9 mouse cellular contexts compared by ENCODE assay signal in genomic region chr11:94870341-94870740, GRCm38 (mm10).
DNase-seq lines count a peak whose midpoint lies in the region; ATAC-seq and TF ChIP-seq lines count a peak whose summit lies in the region.
"Had no signal": no experiment of that assay in that cellular context is flagged by ENCODE, and none has a peak within 500 bp of the region (broad histone marks: within the 10 kb centered on the region; RNA-seq: fewer than 3 reads in every experiment).

No protein-coding gene starts in this region.

- H3K9me3 ChIP-seq in heart, embryonic 11.5 days (replicated peaks; ENCODE audit: control insufficient read depth, low read length), result no peaks in the 10 kb centered on the region
- H3K9me3 ChIP-seq in stomach, postnatal 0 days (ENCODE audit: control insufficient read depth, low read length), result no peaks in the 10 kb centered on the region

- no peak for ATAC-seq in heart, embryonic 11.5 days (replicated peaks; ENCODE audit: insufficient number of reproducible peaks, low FRiP score, low TSS enrichment)
- peak; percentile 86 for ATAC-seq in common myeloid progenitor, adult 5-6 weeks (replicated peaks; ENCODE audit: low read depth, poor library complexity, severe bottlenecking)
- 0 out of 2 replicates have a peak, but pooled peaks have one; percentile 18 for ATAC-seq in stomach, postnatal 0 days (ENCODE audit: low FRiP score, low TSS enrichment)

- H3K4me3 ChIP-seq in heart, embryonic 11.5 days (ENCODE audit: low read depth, low read length), result no peak overlapping the region
- H3K4me3 ChIP-seq in stomach, postnatal 0 days (ENCODE audit: low read depth, low read length), result no peak overlapping the region
- H3K4me3 ChIP-seq: myocyte had no signal

- TF ChIP-seq CTCF in stomach, postnatal 0 days (IDR thresholded peaks at IDR 0.05; ENCODE audit: low read depth), result peak; percentile 86

- H3K36me3 ChIP-seq in heart, embryonic 11.5 days (ENCODE audit: control insufficient read depth, insufficient read depth, low read length), result no peaks in the 10 kb centered on the region
- no peaks in the 10 kb centered on the region for H3K36me3 ChIP-seq in stomach, postnatal 0 days (ENCODE audit: control insufficient read depth, insufficient read depth, low read length)

- peaks cover 19% of the 10 kb centered on the region for H3K4me1 ChIP-seq in heart, embryonic 11.5 days (ENCODE audit: control insufficient read depth, insufficient read depth, low read length)
- H3K4me1 ChIP-seq in stomach, postnatal 0 days (replicated peaks; ENCODE audit: control insufficient read depth, insufficient read depth), result peaks cover 9% of the 10 kb centered on the region

- no peak for TF ChIP-seq EP300 in stomach, postnatal 0 days (optimal IDR thresholded peaks at IDR 0.05)

- DNase-seq in heart, adult 18-20 months, result peak; percentile 61 to 85
- DNase-seq in R1 (ENCODE audit: low read depth, low spot score), result peak; percentile 76
- DNase-seq in heart, adult 8-10 months (ENCODE audit: low spot score), result peak; percentile 67
- DNase-seq in layer of hippocampus, adult 9-11 months, result peak; percentile 8
- DNase-seq in lung, postnatal 36 days, result peak; percentile 86
- peak; percentile 62 for DNase-seq in stomach, postnatal 0 days (ENCODE audit: low spot score)

- no peak overlapping the region for H3K4me2 ChIP-seq in heart, embryonic 11.5 days
- peak overlapping the region; percentile 39; the same call in 1 of the 2 replicates for H3K4me2 ChIP-seq in stomach, postnatal 0 days (replicated peaks; ENCODE audit: low read depth)

- H3K9ac ChIP-seq in heart, embryonic 11.5 days (ENCODE audit: low read depth, low read length), result no peak overlapping the region
- H3K9ac ChIP-seq in stomach, postnatal 0 days (ENCODE audit: low read length), result no peak overlapping the region

- WGBS in heart, embryonic 11.5 days (ENCODE audit: insufficient replicate concordance), result 9% methylated on average over 1 of the region's 1 CpGs
- WGBS in stomach, postnatal 0 days, result 0% methylated on average over 1 of the region's 1 CpGs

- peaks cover 12% of the 10 kb centered on the region for H3K27me3 ChIP-seq in heart, embryonic 11.5 days (ENCODE audit: control insufficient read depth, insufficient read depth, low read length)
- no peaks in the 10 kb centered on the region for H3K27me3 ChIP-seq in stomach, postnatal 0 days (ENCODE audit: control insufficient read depth, insufficient read depth, low read length)

- no peak overlapping the region for H3K27ac ChIP-seq in heart, embryonic 11.5 days (ENCODE audit: low read depth, low read length)
- 0 out of 2 replicates have a peak overlapping the region, but pooled peaks have one; percentile 13 for H3K27ac ChIP-seq in stomach, postnatal 0 days (replicated peaks)

Comparison
In these comparisons a context has a peak if more than half of its experiments do, and no peak if none do; other contexts are left out.
1. DNase-seq: peak in every context shown above with its lines; median percentile 86 in lung, postnatal 36 days; 76 in R1; 73 in heart, adult 18-20 months; 67 in heart, adult 8-10 months; 62 in stomach, postnatal 0 days; 8 in layer of hippocampus, adult 9-11 months.